Mouse (Mus musculus) CD8-positive naive resting alpha-beta T cell, adult 2 months (primary cell): Measurements from ENCODE around the gene Afap1l2.

Experiments
- DNase-seq, 2 experiments: peaks; one replicate each; pipeline ENCODE4 v3.0.0; 2022; ENCODE audit warnings: low read depth in 2 of 2, low spot score in 2 of 2

Afap1l2 gene

GRCm38 (mm10) chr19:56944211-56944610, 63.8 kb downstream of the Afap1l2 start:
- no peak for DNase-seq

GRCm38 (mm10) chr19:56942216-56942615, 65.8 kb downstream of the Afap1l2 start:
- no peak for DNase-seq

- DNase-seq, result no peak
These were observed 67.5 kb downstream of the Afap1l2 start for GRCm38 (mm10) chr19:56940507-56940906.

GRCm38 (mm10) chr19:56939826-56940225, 68.2 kb downstream of the Afap1l2 start:
- DNase-seq, result no peak

- DNase-seq, result no peak
These were observed 70.1 kb downstream of the Afap1l2 start for GRCm38 (mm10) chr19:56937911-56938310.

- no peak for DNase-seq
These were observed 71.8 kb downstream of the Afap1l2 start for GRCm38 (mm10) chr19:56936253-56936652.

- no peak for DNase-seq
These were observed 72.3 kb downstream of the Afap1l2 start for GRCm38 (mm10) chr19:56935777-56936176.

GRCm38 (mm10) chr19:56935111-56935510, 72.9 kb downstream of the Afap1l2 start:
- no peak for DNase-seq

- no peak for DNase-seq
These were observed 74.2 kb downstream of the Afap1l2 start for GRCm38 (mm10) chr19:56933800-56934199.

- DNase-seq, result no peak
These were observed 78.0 kb downstream of the Afap1l2 start for GRCm38 (mm10) chr19:56930029-56930428.

- DNase-seq, result no peak
These were observed 78.6 kb downstream of the Afap1l2 start for GRCm38 (mm10) chr19:56929392-56929791.

GRCm38 (mm10) chr19:56921744-56922143, 86.3 kb downstream of the Afap1l2 start:
- DNase-seq, result no peak

- no peak for DNase-seq
These were observed 87.8 kb downstream of the Afap1l2 start for GRCm38 (mm10) chr19:56920232-56920631.

GRCm38 (mm10) chr19:56919628-56920027, 88.4 kb downstream of the Afap1l2 start:
- DNase-seq, result peak; percentile 9 to 21

GRCm38 (mm10) chr19:56915084-56915483, 92.9 kb downstream of the Afap1l2 start:
- DNase-seq, result no peak

GRCm38 (mm10) chr19:56914658-56915057, 93.4 kb downstream of the Afap1l2 start:
- no peak for DNase-seq

GRCm38 (mm10) chr19:56913761-56914160, 94.3 kb downstream of the Afap1l2 start:
- DNase-seq, result no peak

- no peak for DNase-seq
These were observed 97.5 kb downstream of the Afap1l2 start for GRCm38 (mm10) chr19:56910561-56910960.

- DNase-seq, result no peak
These were observed 99.4 kb downstream of the Afap1l2 start for GRCm38 (mm10) chr19:56908472-56909270.

GRCm38 (mm10) chr19:56907850-56908249, 100.2 kb downstream of the Afap1l2 start:
- DNase-seq, result no peak

GRCm38 (mm10) chr19:56905395-56905794, 102.6 kb downstream of the Afap1l2 start:
- DNase-seq, result no peak

GRCm38 (mm10) chr19:56904095-56904494, 103.9 kb downstream of the Afap1l2 start:
- DNase-seq, result no peak

- DNase-seq, result no peak
These were observed 110.4 kb downstream of the Afap1l2 start for GRCm38 (mm10) chr19:56897654-56898053.
